Mouse (Mus musculus) cerebral cortex, adult 2 months (tissue): ENCODE results near the gene Cenps.

Experiments
- WGBS: fragments of 180-500 bp; shearing (Covaris S2); methylation state at CpG from one replicate; pipeline ENCODE4 v1.1.7; 2018; 5-methylcytosine and 5-hydroxymethylcytosine counted together

Cenps gene

GRCm38 (mm10) chr4:149136982-149137770 is at the start of gene Cenps:
TSS of gene Cenps (minus strand) at chr4:149137629.
- under 1% methylated on average over 68 of the region's 68 CpGs for WGBS

GRCm38 (mm10) chr4:149182755-149183154 is 45.3 kb upstream of the Cenps start:
- 47% methylated on average over 4 of the region's 4 CpGs for WGBS

- 82% methylated on average over 7 of the region's 7 CpGs for WGBS
Observed at GRCm38 (mm10) chr4:149182192-149182591, 44.8 kb upstream of the Cenps start.

- 52% methylated on average over 4 of the region's 4 CpGs for WGBS
Observed at GRCm38 (mm10) chr4:149179573-149179972, 42.1 kb upstream of the Cenps start.

GRCm38 (mm10) chr4:149179160-149179559 is 41.7 kb upstream of the Cenps start:
- WGBS = 76% methylated on average over 7 of the region's 7 CpGs

GRCm38 (mm10) chr4:149178328-149178727 is 40.9 kb upstream of the Cenps start:
- WGBS = 79% methylated on average over 7 of the region's 7 CpGs

- 47% methylated on average over 5 of the region's 5 CpGs for WGBS
Observed at GRCm38 (mm10) chr4:149177046-149177445, 39.6 kb upstream of the Cenps start.

GRCm38 (mm10) chr4:149176645-149177044 is 39.2 kb upstream of the Cenps start:
- 72% methylated on average over 6 of the region's 6 CpGs for WGBS

- 61% methylated on average over 6 of the region's 6 CpGs for WGBS
Observed at GRCm38 (mm10) chr4:149173661-149174060, 36.2 kb upstream of the Cenps start.

- 41% methylated on average over 2 of the region's 2 CpGs for WGBS
Observed at GRCm38 (mm10) chr4:149172666-149173065, 35.2 kb upstream of the Cenps start.

- WGBS = 74% methylated on average over 5 of the region's 5 CpGs
Observed at GRCm38 (mm10) chr4:149172083-149172482, 34.7 kb upstream of the Cenps start.

- WGBS = 49% methylated on average over 5 of the region's 5 CpGs
Observed at GRCm38 (mm10) chr4:149171581-149171981, 34.2 kb upstream of the Cenps start.

- 62% methylated on average over 7 of the region's 7 CpGs for WGBS
Observed at GRCm38 (mm10) chr4:149170394-149170931, 33.0 kb upstream of the Cenps start.

GRCm38 (mm10) chr4:149169926-149170325 is 32.5 kb upstream of the Cenps start:
- WGBS = 74% methylated on average over 8 of the region's 8 CpGs

GRCm38 (mm10) chr4:149168016-149168415 is 30.6 kb upstream of the Cenps start:
- WGBS = 69% methylated on average over 2 of the region's 2 CpGs

- 1% methylated on average over 27 of the region's 27 CpGs for WGBS
Observed at GRCm38 (mm10) chr4:149166957-149167611, 29.7 kb upstream of the Cenps start.

GRCm38 (mm10) chr4:149166215-149166946 is 29.0 kb upstream of the Cenps start, which contains the start of gene Pgd:
TSS of gene Pgd (minus strand) at chr4:149166771.
- WGBS = under 1% methylated on average over 59 of the region's 59 CpGs

GRCm38 (mm10) chr4:149164150-149164549 is 26.7 kb upstream of the Cenps start:
- 51% methylated on average over 5 of the region's 5 CpGs for WGBS

- WGBS = 64% methylated on average over 1 of the region's 1 CpGs
Observed at GRCm38 (mm10) chr4:149163196-149163595, 25.8 kb upstream of the Cenps start.

GRCm38 (mm10) chr4:149161166-149161565 is 23.7 kb upstream of the Cenps start:
- WGBS = 95% methylated on average over 6 of the region's 6 CpGs

- WGBS = 85% methylated on average over 13 of the region's 13 CpGs
Observed at GRCm38 (mm10) chr4:149159891-149160290, 22.5 kb upstream of the Cenps start.

- 80% methylated on average over 2 of the region's 2 CpGs for WGBS
Observed at GRCm38 (mm10) chr4:149159203-149159602, 21.8 kb upstream of the Cenps start.
